Mouse (Mus musculus): ENCODE results near the gene Smok3b. TPM values are rescaled to one million over a fixed set of nuclear protein-coding genes. Genes with fewer than 3 reads are reported as not detected.
"Not testable (repeated sequence)": the region's sequence is repeated elsewhere in the genome, so short reads cannot be mapped to it uniquely, and the experiment has no call there.

Smok3b gene
- polyA plus RNA-seq (2016; fragmentation: Nextera tagmentation; extraction: Ambion mirVana): not detected in 2 replicates

DNA sequence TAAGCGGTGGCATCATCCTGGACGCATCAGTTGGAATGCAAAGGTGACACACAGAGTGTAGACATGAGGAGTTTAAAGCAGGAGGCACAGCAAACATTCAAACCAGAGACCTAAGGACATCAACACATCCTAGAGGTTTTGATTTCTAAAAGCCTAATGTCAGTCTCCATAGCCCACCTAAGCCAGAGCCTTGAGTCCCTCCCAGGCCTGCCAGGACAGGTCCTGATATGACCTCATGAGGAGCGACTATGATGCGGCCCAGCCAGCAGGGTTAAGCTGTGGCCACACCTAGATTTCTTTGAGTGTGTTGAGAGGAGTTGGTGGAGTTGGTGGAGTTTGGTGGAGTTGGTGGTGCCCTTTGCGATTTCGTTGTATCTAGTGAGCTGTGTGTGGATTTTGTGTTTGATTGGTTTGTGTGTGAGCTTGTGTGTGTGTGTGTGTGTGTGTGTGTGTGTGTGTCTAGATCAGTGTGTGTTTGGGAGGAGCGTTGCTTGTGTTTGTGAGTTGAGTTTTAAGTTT is at the start of gene Smok3b, which contains the start of gene Smok3a:
Gene Smok3b (plus strand): TSS at position 469 of the 519 bp plus-strand sequence.
Gene Smok3a (plus strand): TSS at position 301 of the 519 bp plus-strand sequence.
- H3K4me3 ChIP-seq; DNase-seq (ENCODE audit: low spot score): not testable (repeated sequence)
- 92% methylated on average over 4 of the region's 7 CpGs for WGBS

GRCm38 (mm10) chr5:137973161-137973560 is 48.1 kb upstream of the Smok3b start:
- DNase-seq (ENCODE audit: low spot score): no peak
- Histone ChIP-seq H3K27me3 (ENCODE audit: insufficient read depth, poor library complexity, severe bottlenecking) (no peaks in the 10 kb centered on the region), H3K9me3 (no peaks in the 10 kb centered on the region), H3K27ac (no peak overlapping the region), H3K4me3 (no peak overlapping the region), H3K4me1 (replicated peaks) (no peaks in the 10 kb centered on the region), H3K36me3 (no peaks in the 10 kb centered on the region)
- 61% methylated on average over 2 of the region's 2 CpGs for WGBS

More for the DNA sequence above, at the start of gene Smok3b, which contains the start of gene Smok3a:
- not testable (repeated sequence) for H3K27ac ChIP-seq; H3K9me3 ChIP-seq; H3K36me3 ChIP-seq; H3K4me1 ChIP-seq (replicated peaks); H3K27me3 ChIP-seq (ENCODE audit: insufficient read depth, poor library complexity, severe bottlenecking)

DNA sequence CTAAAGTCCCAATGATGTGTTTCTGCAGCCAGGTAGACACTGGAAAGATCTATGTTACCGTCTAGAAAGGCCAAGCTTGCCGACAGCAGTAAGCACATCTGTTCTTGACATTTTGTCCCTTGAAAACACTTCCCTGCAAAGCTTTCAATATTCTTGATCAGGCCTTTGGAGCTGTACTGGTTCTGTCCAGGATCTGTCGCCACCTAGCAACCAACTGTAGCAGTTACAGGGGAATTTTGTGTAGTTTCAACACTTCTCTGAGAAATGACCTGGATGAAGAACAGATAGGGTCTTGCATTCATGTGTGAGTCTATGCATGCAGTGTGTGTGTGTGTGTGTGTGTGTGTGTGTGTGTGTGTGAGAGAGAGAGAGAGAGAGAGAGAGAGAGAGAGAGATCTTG is 47.5 kb upstream of the Smok3b start:
- H3K27me3 ChIP-seq (ENCODE audit: insufficient read depth, poor library complexity, severe bottlenecking): no peaks in the 10 kb centered on the region
- H3K36me3 ChIP-seq: no peaks in the 10 kb centered on the region
- no peaks in the 10 kb centered on the region for H3K9me3 ChIP-seq
- no peaks in the 10 kb centered on the region for H3K4me1 ChIP-seq (replicated peaks)
- H3K27ac ChIP-seq: no peak overlapping the region
- no peak overlapping the region for H3K4me3 ChIP-seq
- no peak for DNase-seq (ENCODE audit: low spot score)
- 53% methylated on average over 3 of the region's 3 CpGs for WGBS

- Histone ChIP-seq H3K4me1 (replicated peaks) (no peaks in the 10 kb centered on the region), H3K27me3 (ENCODE audit: insufficient read depth, poor library complexity, severe bottlenecking) (no peaks in the 10 kb centered on the region), H3K36me3 (no peaks in the 10 kb centered on the region), H3K9me3 (no peaks in the 10 kb centered on the region), H3K4me3 (no peak overlapping the region), H3K27ac (no peak overlapping the region)
- 66% methylated on average over 3 of the region's 3 CpGs for WGBS
- DNase-seq (ENCODE audit: low spot score): no peak
Measured at GRCm38 (mm10) chr5:137974724-137975123, 46.5 kb upstream of the Smok3b start.

GRCm38 (mm10) chr5:137975434-137975833 is 45.8 kb upstream of the Smok3b start:
- WGBS: 52% methylated on average over 1 of the region's 1 CpGs
- no peaks in the 10 kb centered on the region for H3K9me3 ChIP-seq
- H3K4me3 ChIP-seq: no peak overlapping the region
- no peaks in the 10 kb centered on the region for H3K4me1 ChIP-seq (replicated peaks)
- no peak overlapping the region for H3K27ac ChIP-seq
- H3K36me3 ChIP-seq: no peaks in the 10 kb centered on the region
- no peak for DNase-seq (ENCODE audit: low spot score)
- H3K27me3 ChIP-seq (ENCODE audit: insufficient read depth, poor library complexity, severe bottlenecking): no peaks in the 10 kb centered on the region

GRCm38 (mm10) chr5:137977291-137977690 is 43.9 kb upstream of the Smok3b start:
- H3K4me3 ChIP-seq: no peak overlapping the region
- H3K27me3 ChIP-seq (ENCODE audit: insufficient read depth, poor library complexity, severe bottlenecking): no peaks in the 10 kb centered on the region
- H3K4me1 ChIP-seq (replicated peaks): no peaks in the 10 kb centered on the region
- 49% methylated on average over 1 of the region's 1 CpGs for whole genome bisulfite sequencing
- no peaks in the 10 kb centered on the region for H3K36me3 ChIP-seq
- no peak for DNase-seq (ENCODE audit: low spot score)
- no peaks in the 10 kb centered on the region for H3K9me3 ChIP-seq
- H3K27ac ChIP-seq: no peak overlapping the region

DNA sequence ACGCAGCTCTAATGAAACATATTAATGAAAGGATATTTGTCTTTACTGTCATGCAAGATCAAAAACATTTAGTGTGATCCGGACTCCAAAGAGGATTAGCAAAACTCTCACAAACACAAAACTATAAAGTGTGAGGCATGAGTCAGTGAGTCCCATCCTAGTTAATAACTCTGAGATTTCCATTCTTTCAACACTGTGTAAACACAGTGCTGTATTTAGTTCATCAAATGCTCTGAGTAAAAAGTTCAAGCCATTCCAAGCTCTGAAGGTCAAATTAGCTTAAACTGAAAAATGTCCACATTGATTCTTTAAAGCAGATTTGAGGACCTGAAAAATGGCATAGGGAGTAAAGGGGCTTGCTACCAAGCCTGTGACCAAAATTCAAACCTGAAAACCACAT is 42.1 kb upstream of the Smok3b start:
- WGBS: 81% methylated on average over 2 of the region's 2 CpGs
- no peak overlapping the region for H3K4me3 ChIP-seq
- no peaks in the 10 kb centered on the region for H3K27me3 ChIP-seq (ENCODE audit: insufficient read depth, poor library complexity, severe bottlenecking)
- no peak overlapping the region for H3K27ac ChIP-seq
- no peaks in the 10 kb centered on the region for H3K4me1 ChIP-seq (replicated peaks)
- H3K9me3 ChIP-seq: 0 out of 2 replicates have a peak, but pooled peaks cover 3% of the 10 kb centered on the region
- no peak for DNase-seq (ENCODE audit: low spot score)
- no peaks in the 10 kb centered on the region for H3K36me3 ChIP-seq

DNA sequence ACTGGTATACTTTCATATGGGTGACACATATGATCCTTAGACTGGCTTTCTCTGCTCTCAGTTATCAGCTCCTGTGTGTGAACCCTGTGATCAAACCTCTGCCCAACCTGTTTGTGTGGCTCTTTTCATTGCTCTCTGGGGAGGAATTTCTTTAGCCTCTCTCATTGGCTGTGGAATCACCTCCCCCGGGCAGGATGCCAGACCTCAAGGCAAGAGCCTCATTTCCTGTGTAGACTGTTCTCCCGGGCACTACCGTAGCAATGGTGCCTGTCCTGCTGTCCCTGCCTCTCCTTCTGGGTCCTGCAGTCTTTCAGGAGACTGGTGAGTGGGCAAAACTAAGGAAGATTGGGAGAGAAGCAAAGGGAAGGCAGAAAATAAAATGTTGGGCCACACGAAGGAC is 39.9 kb upstream of the Smok3b start, which contains the start of gene Azgp1:
Gene Azgp1 (plus strand): TSS at position 221 of the 400 bp plus-strand sequence.
- Histone ChIP-seq H3K27me3 (ENCODE audit: insufficient read depth, poor library complexity, severe bottlenecking) (no peaks in the 10 kb centered on the region), H3K27ac (no peak within 1 kb of the TSS), H3K36me3 (no peaks in the 10 kb centered on the region), H3K4me1 (replicated peaks) (no peaks in the 10 kb centered on the region), H3K9me3 (0 out of 2 replicates have a peak, but pooled peaks cover 3% of the 10 kb centered on the region), H3K4me3 (no peak within 1 kb of the TSS)
- WGBS: 85% methylated on average over 4 of the region's 4 CpGs
- no peak for DNase-seq (ENCODE audit: low spot score)

GRCm38 (mm10) chr5:137986351-137986750 is 34.9 kb upstream of the Smok3b start:
- H3K9me3 ChIP-seq: 0 out of 2 replicates have a peak, but pooled peaks cover 3% of the 10 kb centered on the region
- H3K4me3 ChIP-seq: no peak overlapping the region
- H3K27ac ChIP-seq: no peak overlapping the region
- 84% methylated on average over 1 of the region's 1 CpGs for WGBS
- H3K36me3 ChIP-seq: no peaks in the 10 kb centered on the region
- DNase-seq (ENCODE audit: low spot score): no peak
- H3K27me3 ChIP-seq (ENCODE audit: insufficient read depth, poor library complexity, severe bottlenecking): no peaks in the 10 kb centered on the region
- H3K4me1 ChIP-seq (replicated peaks): no peaks in the 10 kb centered on the region

- no peak overlapping the region for H3K27ac ChIP-seq
- H3K27me3 ChIP-seq (ENCODE audit: insufficient read depth, poor library complexity, severe bottlenecking): no peaks in the 10 kb centered on the region
- no peaks in the 10 kb centered on the region for H3K36me3 ChIP-seq
- H3K4me3 ChIP-seq: no peak overlapping the region
- peaks cover 5% of the 10 kb centered on the region; the same call in 1 of the 2 replicates for H3K9me3 ChIP-seq
- no peak for DNase-seq (ENCODE audit: low spot score)
- no peaks in the 10 kb centered on the region for H3K4me1 ChIP-seq (replicated peaks)
- 92% methylated on average over 5 of the region's 5 CpGs for WGBS
Measured at GRCm38 (mm10) chr5:138009437-138009836, 11.8 kb upstream of the Smok3b start.

- Histone ChIP-seq H3K27ac (no peak overlapping the region), H3K9me3 (no peaks in the 10 kb centered on the region), H3K4me1 (replicated peaks) (0 out of 2 replicates have a peak, but pooled peaks cover 4% of the 10 kb centered on the region), H3K27me3 (ENCODE audit: insufficient read depth, poor library complexity, severe bottlenecking) (no peaks in the 10 kb centered on the region), H3K4me3 (no peak overlapping the region), H3K36me3 (no peaks in the 10 kb centered on the region)
- WGBS: 92% methylated on average over 5 of the region's 5 CpGs
- DNase-seq (ENCODE audit: low spot score): no peak
Measured at GRCm38 (mm10) chr5:138012382-138012781, 8.8 kb upstream of the Smok3b start.

DNA sequence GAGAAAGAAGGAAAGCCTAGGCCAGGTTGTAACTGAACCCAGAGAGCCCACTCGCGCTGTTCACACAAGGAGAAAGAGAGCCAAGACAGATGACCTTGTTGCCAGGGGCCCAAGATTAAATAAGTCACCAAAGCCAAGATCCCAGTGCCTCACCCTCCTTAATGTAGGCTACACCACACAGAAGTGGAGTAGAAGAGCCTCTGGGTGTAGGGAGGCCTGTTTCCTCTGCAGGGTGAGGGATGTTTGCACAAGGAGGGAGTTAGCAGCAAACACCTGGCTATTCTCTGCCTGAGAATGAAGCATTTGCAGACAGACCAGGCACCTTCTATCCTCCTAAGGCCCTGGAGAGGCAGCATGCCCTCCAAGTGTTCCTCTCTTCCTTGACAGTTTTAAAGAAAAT is 4.7 kb upstream of the Smok3b start:
- no peak overlapping the region for H3K4me3 ChIP-seq
- H3K27me3 ChIP-seq (ENCODE audit: insufficient read depth, poor library complexity, severe bottlenecking): no peaks in the 10 kb centered on the region
- 85% methylated on average over 2 of the region's 2 CpGs for WGBS
- no peak for DNase-seq (ENCODE audit: low spot score)
- H3K4me1 ChIP-seq (replicated peaks): 0 out of 2 replicates have a peak, but pooled peaks cover 4% of the 10 kb centered on the region
- no peaks in the 10 kb centered on the region for H3K9me3 ChIP-seq
- H3K27ac ChIP-seq: no peak overlapping the region
- H3K36me3 ChIP-seq: no peaks in the 10 kb centered on the region

DNA sequence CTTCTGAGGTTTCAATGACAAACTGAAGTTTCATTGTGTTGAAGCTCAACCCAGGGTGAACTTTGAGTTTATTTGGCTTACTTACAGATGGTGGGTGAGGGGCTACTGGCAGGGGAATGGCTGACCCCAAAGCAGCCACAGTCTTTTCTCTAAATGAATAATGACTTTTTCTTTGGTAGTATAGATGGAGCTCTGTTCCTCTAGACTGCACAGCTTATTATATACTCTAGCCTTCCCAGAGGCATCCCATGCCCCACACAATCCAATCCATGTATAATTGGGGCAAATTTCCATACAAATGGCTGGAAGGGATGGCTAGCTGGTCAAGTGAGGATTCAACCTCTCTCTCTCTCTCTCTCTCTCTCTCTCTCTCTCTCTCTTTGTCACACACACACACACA is 4.2 kb upstream of the Smok3b start:
- Histone ChIP-seq H3K9me3 (no peaks in the 10 kb centered on the region), H3K27ac (no peak overlapping the region), H3K4me1 (replicated peaks) (0 out of 2 replicates have a peak, but pooled peaks cover 4% of the 10 kb centered on the region), H3K4me3 (no peak overlapping the region), H3K27me3 (ENCODE audit: insufficient read depth, poor library complexity, severe bottlenecking) (no peaks in the 10 kb centered on the region), H3K36me3 (no peaks in the 10 kb centered on the region)
- DNase-seq (ENCODE audit: low spot score): no peak

DNA sequence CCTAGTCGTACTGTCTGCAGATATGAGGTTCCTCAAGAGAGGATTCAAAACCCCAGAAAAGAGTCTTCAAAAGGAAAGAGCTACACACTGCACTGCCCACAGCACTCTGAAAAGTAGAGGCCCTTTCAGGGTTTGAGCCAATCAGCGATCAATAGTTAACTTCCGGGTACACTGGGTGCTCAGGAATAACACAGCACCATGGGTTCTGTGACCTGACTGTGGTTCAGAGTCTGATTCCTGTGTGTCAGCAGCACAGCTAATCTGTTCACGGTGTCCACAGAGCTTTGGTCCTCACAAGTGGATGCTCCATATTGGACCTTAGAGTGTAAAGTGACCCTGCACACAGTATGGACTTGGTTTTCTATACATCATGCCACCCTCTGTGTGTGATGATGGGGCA is 1.7 kb upstream of the Smok3b start:
- not testable (repeated sequence) for H3K4me3 ChIP-seq; H3K9me3 ChIP-seq; H3K36me3 ChIP-seq; H3K27ac ChIP-seq; H3K4me1 ChIP-seq (replicated peaks); DNase-seq (ENCODE audit: low spot score); H3K27me3 ChIP-seq (ENCODE audit: insufficient read depth, poor library complexity, severe bottlenecking)
- WGBS: 92% methylated on average over 4 of the region's 4 CpGs

Data from hindbrain, embryonic 10.5 days (tissue).